Mouse (Mus musculus) neural tube, embryonic 14.5 days (tissue): ENCODE measurements around the gene Zmynd12. TPM values are rescaled to one million over a fixed set of nuclear protein-coding genes. Genes with fewer than 3 reads are reported as not detected.

Experiments used
- ATAC-seq: fragments of 200-750 bp; cut with Nextera tagmentation; 2 replicates; pipeline ENCODE4 v1.8.0; 2017; ENCODE audit warnings: low read depth, mild to moderate bottlenecking, moderate TSS enrichment, moderate library complexity
- H3K27ac ChIP-seq: fragments of 300-500 bp; sonication (generic); 2 replicates; pipeline ENCODE4 v1.5.1; 2014; ENCODE audit warnings: low read depth, mild to moderate bottlenecking, control low read depth, low read length, moderate library complexity, mixed read lengths
- H3K27me3 ChIP-seq: fragments of 300-500 bp; sonication (generic); 2 replicates; pipeline ENCODE4 v1.6.1; 2014; ENCODE audit warnings: low read length; ENCODE audit not compliant: control insufficient read depth, insufficient read depth
- H3K36me3 ChIP-seq: fragments of 300-500 bp; sonication (generic); 2 replicates; pipeline ENCODE4 v1.6.1; 2014; ENCODE audit warnings: low read length, mixed read lengths; ENCODE audit not compliant: control insufficient read depth, insufficient read depth
- H3K4me1 ChIP-seq: fragments of 300-500 bp; sonication (generic); 2 replicates; pipeline ENCODE4 v1.6.1; 2014; ENCODE audit warnings: low read length; ENCODE audit not compliant: control insufficient read depth, insufficient read depth
- H3K4me2 ChIP-seq: fragments of 300-500 bp; sonication (generic); 2 replicates; pipeline ENCODE4 v1.6.1; 2014; ENCODE audit warnings: mild to moderate bottlenecking, low read depth, low read length, control low read depth
- H3K4me3 ChIP-seq: fragments of 300-500 bp; sonication (generic); 2 replicates; pipeline ENCODE4 v1.5.1; 2014; ENCODE audit warnings: low read depth, low read length, control low read depth, mixed read lengths
- H3K9ac ChIP-seq: fragments of 300-500 bp; sonication (generic); replicated peaks from 2 replicates; pipeline ENCODE4 v1.6.1; 2014; ENCODE audit warnings: low read depth, mild to moderate bottlenecking, control low read depth, low read length, mixed read lengths
- H3K9me3 ChIP-seq: fragments of 300-500 bp; sonication (generic); 2 replicates; pipeline ENCODE4 v1.6.1; 2016; ENCODE audit warnings: low read length; ENCODE audit not compliant: control insufficient read depth
- WGBS: fragments of 180-500 bp; shearing (Covaris S2); extraction: QIAGEN DNeasy Blood & Tissue Kit; methylation state at CpG from one replicate; pipeline ENCODE4 v1.1.7; 2014; 5-methylcytosine and 5-hydroxymethylcytosine counted together
- polyA plus RNA-seq: library from polyadenylated mRNA; unstranded; fragments of >200 nt; fragmentation: Nextera tagmentation; extraction: Ambion mirVana; gene quantifications from 2 replicates; pipeline ENCODE4 v1.2.1, GENCODE M21; 2014

Zmynd12 gene
- polyA plus RNA-seq, 1 experiment from 2014 or later: 0.32 TPM

DNA sequence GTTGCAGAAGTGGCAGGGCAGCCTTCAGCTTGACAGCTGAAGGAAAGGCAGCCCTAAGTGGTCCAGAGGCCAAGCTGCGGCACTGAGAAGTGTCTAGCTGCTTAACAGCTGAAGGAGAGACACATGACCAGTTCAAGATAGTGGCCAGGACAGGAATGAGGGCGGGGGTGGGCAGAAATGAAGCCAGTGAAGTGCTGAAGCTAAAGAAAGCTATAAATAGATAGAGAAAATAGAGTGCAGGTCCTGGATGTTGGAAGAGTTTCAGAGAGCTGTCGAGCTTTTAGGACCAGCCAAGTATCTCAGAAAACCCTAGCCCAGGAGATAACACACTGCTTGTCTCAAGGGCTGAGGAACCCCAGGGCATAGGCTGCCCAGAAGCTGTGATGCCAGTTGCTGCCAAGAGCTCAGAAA is 90.1 kb downstream of the Zmynd12 start:
- ATAC-seq: no peak
- no peaks in the 10 kb centered on the region for H3K4me1 ChIP-seq
- 73% methylated on average over 3 of the region's 3 CpGs for WGBS

More for the DNA sequence above, 90.1 kb downstream of the Zmynd12 start:
- H3K4me3 ChIP-seq: no peak overlapping the region
- H3K9ac ChIP-seq: no peak overlapping the region
- no peak overlapping the region for H3K4me2 ChIP-seq
- H3K9me3 ChIP-seq: no peaks in the 10 kb centered on the region
- no peak overlapping the region for H3K27ac ChIP-seq
- no peaks in the 10 kb centered on the region for H3K27me3 ChIP-seq
- no peaks in the 10 kb centered on the region for H3K36me3 ChIP-seq

Other genes with a start within 250 kb of the Zmynd12 start
- gene Zfp691, start 248.6 kb upstream of the Zmynd12 start, polyA plus RNA-seq: 6.1 TPM in 2 replicates
- 1.1 and 1.2 TPM in 2 replicates for gene Ermap, start 232.8 kb upstream of the Zmynd12 start, polyA plus RNA-seq
- gene Svbp, start 227.5 kb upstream of the Zmynd12 start, polyA plus RNA-seq: 230 and 254 TPM in 2 replicates
- gene Tmem269, start 204.6 kb upstream of the Zmynd12 start, polyA plus RNA-seq: 0.78 TPM in 1 of 2 replicates, not detected in the other
- 19.2 and 30.1 TPM in 2 replicates for gene AU022252, start 190.1 kb upstream of the Zmynd12 start, polyA plus RNA-seq
- gene P3h1, start 189.9 kb upstream of the Zmynd12 start, polyA plus RNA-seq: 9.1 and 15.3 TPM in 2 replicates
- 0.75 and 0.79 TPM in 2 replicates for gene Cldn19, start 167.4 kb upstream of the Zmynd12 start, polyA plus RNA-seq
- 976 and 994 TPM in 2 replicates for gene Ybx1, start 128.2 kb upstream of the Zmynd12 start, polyA plus RNA-seq
- gene Ppih, start 102.3 kb upstream of the Zmynd12 start, polyA plus RNA-seq: 48.0 and 49.7 TPM in 2 replicates
- 24.9 and 26.6 TPM in 2 replicates for gene Ccdc30, start 7.3 kb upstream of the Zmynd12 start, polyA plus RNA-seq
- gene Ppcs, start 394 bp upstream of the Zmynd12 start, polyA plus RNA-seq: 22.4 and 27.6 TPM in 2 replicates
- 33.4 and 37.7 TPM in 2 replicates for gene Rimkla, start 69.8 kb downstream of the Zmynd12 start, polyA plus RNA-seq
- gene Foxj3, start 114.2 kb downstream of the Zmynd12 start, polyA plus RNA-seq: 30.7 and 37.3 TPM in 2 replicates
- gene Frg2f1, start 116.7 kb downstream of the Zmynd12 start, polyA plus RNA-seq: 10.4 and 11.1 TPM in 2 replicates
- not detected in 2 replicates for gene Guca2a, start 214.9 kb downstream of the Zmynd12 start, polyA plus RNA-seq
- gene Guca2b, start 236.1 kb downstream of the Zmynd12 start, polyA plus RNA-seq: not detected in 2 replicates